Mouse (Mus musculus) limb, embryonic 11.5 days (tissue): ENCODE results near the gene Plac8. TPM values are rescaled to one million over a fixed set of nuclear protein-coding genes. Genes with fewer than 3 reads are reported as not detected.

Experiments used
- ATAC-seq: fragments of 200-750 bp; cut with Nextera tagmentation; 2 replicates; pipeline ENCODE4 v1.8.0; 2017; ENCODE audit warnings: low read depth; ENCODE audit not compliant: insufficient number of reproducible peaks, low FRiP score, low TSS enrichment
- DNase-seq: peaks from one replicate; pipeline ENCODE4 v3.0.0-alpha.2; 2015; ENCODE audit warnings: low spot score
- H3K27ac ChIP-seq: fragments of 300-500 bp; sonication (generic); replicated peaks from 2 replicates; pipeline ENCODE4 v1.5.1; 2014; ENCODE audit warnings: low read depth, mild to moderate bottlenecking, low read length
- H3K27me3 ChIP-seq: fragments of 300-500 bp; sonication (generic); 2 replicates; pipeline ENCODE4 v1.6.1; 2014; ENCODE audit warnings: mild to moderate bottlenecking, low read length, mixed read lengths; ENCODE audit not compliant: control insufficient read depth, insufficient read depth
- H3K36me3 ChIP-seq: fragments of 300-500 bp; sonication (generic); 2 replicates; pipeline ENCODE4 v1.6.1; 2014; ENCODE audit warnings: mild to moderate bottlenecking, low read length, moderate library complexity, mixed read lengths; ENCODE audit not compliant: control insufficient read depth, insufficient read depth
- H3K4me1 ChIP-seq: fragments of 300-500 bp; sonication (generic); 2 replicates; pipeline ENCODE4 v1.6.1; 2014; ENCODE audit warnings: low read length, mixed read lengths; ENCODE audit not compliant: control insufficient read depth, insufficient read depth
- H3K4me2 ChIP-seq: fragments of 300-500 bp; sonication (generic); 2 replicates; pipeline ENCODE4 v1.6.1; 2014; ENCODE audit warnings: low read depth, mild to moderate bottlenecking, moderate library complexity; ENCODE audit not compliant: severe bottlenecking
- H3K4me3 ChIP-seq: fragments of 300-500 bp; sonication (generic); 2 replicates; pipeline ENCODE4 v1.5.1; 2014; ENCODE audit warnings: low read depth, low read length
- H3K9ac ChIP-seq: fragments of 300-500 bp; sonication (generic); 2 replicates; pipeline ENCODE4 v1.6.1; 2014; ENCODE audit warnings: mild to moderate bottlenecking, low read length
- H3K9me3 ChIP-seq: fragments of 300-500 bp; sonication (generic); 2 replicates; pipeline ENCODE4 v1.6.1; 2016; ENCODE audit warnings: low read length; ENCODE audit not compliant: control insufficient read depth
- WGBS: fragments of 180-500 bp; shearing (Covaris S2); extraction: QIAGEN DNeasy Blood & Tissue Kit; methylation state at CpG from one replicate; pipeline ENCODE4 v1.1.7; 2014; 5-methylcytosine and 5-hydroxymethylcytosine counted together
- polyA plus RNA-seq: library from polyadenylated mRNA; unstranded; fragments of >200 nt; fragmentation: Nextera tagmentation; extraction: Ambion mirVana; gene quantifications from 2 replicates; pipeline ENCODE4 v1.2.1, GENCODE M21; 2014

The Plac8 gene
- polyA plus RNA-seq, 1 experiment from 2014 or later, result 2.7 TPM

- no peaks in the 10 kb centered on the region for H3K4me1 ChIP-seq
- no peaks in the 10 kb centered on the region for H3K36me3 ChIP-seq
- no peak for ATAC-seq
- 33% methylated on average over 8 of the region's 8 CpGs for WGBS
- no peak overlapping the region for H3K4me2 ChIP-seq
- H3K27ac ChIP-seq, result no peak overlapping the region
- H3K9me3 ChIP-seq, result no peaks in the 10 kb centered on the region
- DNase-seq, result no peak
- H3K27me3 ChIP-seq, result no peaks in the 10 kb centered on the region
- no peak overlapping the region for H3K4me3 ChIP-seq
- H3K9ac ChIP-seq, result no peak overlapping the region
Measured at GRCm38 (mm10) chr5:100570716-100571115, 1.3 kb downstream of the Plac8 start.

- H3K9ac ChIP-seq, result no peak overlapping the region
- no peaks in the 10 kb centered on the region for H3K27me3 ChIP-seq
- H3K9me3 ChIP-seq, result no peaks in the 10 kb centered on the region
- DNase-seq (no peak), ATAC-seq (no peak)
- no peak overlapping the region for H3K4me2 ChIP-seq
- no peaks in the 10 kb centered on the region for H3K36me3 ChIP-seq
- no peak overlapping the region for H3K27ac ChIP-seq
- no peak overlapping the region for H3K4me3 ChIP-seq
- H3K4me1 ChIP-seq, result no peaks in the 10 kb centered on the region
- 73% methylated on average over 13 of the region's 13 CpGs for WGBS
Measured at GRCm38 (mm10) chr5:100569997-100570595, 1.9 kb downstream of the Plac8 start.

GRCm38 (mm10) chr5:100569250-100569934, 2.7 kb downstream of the Plac8 start:
- ATAC-seq, result no peak
- no peak overlapping the region for H3K4me2 ChIP-seq
- no peaks in the 10 kb centered on the region for H3K9me3 ChIP-seq
- no peak overlapping the region for H3K9ac ChIP-seq
- no peak overlapping the region for H3K4me3 ChIP-seq
- no peak for DNase-seq
- H3K27ac ChIP-seq, result no peak overlapping the region
- H3K36me3 ChIP-seq, result no peaks in the 10 kb centered on the region
- no peaks in the 10 kb centered on the region for H3K4me1 ChIP-seq
- H3K27me3 ChIP-seq, result no peaks in the 10 kb centered on the region
- 79% methylated on average over 18 of the region's 18 CpGs for WGBS

GRCm38 (mm10) chr5:100568802-100569201, 3.2 kb downstream of the Plac8 start:
- H3K36me3 ChIP-seq, result no peaks in the 10 kb centered on the region
- 86% methylated on average over 3 of the region's 3 CpGs for WGBS
- ATAC-seq, result no peak

GRCm38 (mm10) chr5:100568177-100568576, 3.9 kb downstream of the Plac8 start:
- ATAC-seq, result no peak
- Histone ChIP-seq H3K9ac (no peak overlapping the region), H3K4me2 (no peak overlapping the region), H3K9me3 (no peaks in the 10 kb centered on the region), H3K36me3 (no peaks in the 10 kb centered on the region), H3K4me1 (no peaks in the 10 kb centered on the region), H3K27me3 (no peaks in the 10 kb centered on the region), H3K27ac (no peak overlapping the region), H3K4me3 (no peak overlapping the region)
- WGBS, result 71% methylated on average over 8 of the region's 8 CpGs
- DNase-seq, result no peak

More at GRCm38 (mm10) chr5:100568802-100569201, 3.2 kb downstream of the Plac8 start:
- Histone ChIP-seq H3K27ac (no peak overlapping the region), H3K4me2 (no peak overlapping the region), H3K9me3 (no peaks in the 10 kb centered on the region), H3K9ac (no peak overlapping the region), H3K4me1 (no peaks in the 10 kb centered on the region), H3K4me3 (no peak overlapping the region), H3K27me3 (no peaks in the 10 kb centered on the region)
- DNase-seq, result no peak

GRCm38 (mm10) chr5:100567258-100568032, 4.6 kb downstream of the Plac8 start:
- no peak overlapping the region for H3K4me2 ChIP-seq
- H3K36me3 ChIP-seq, result no peaks in the 10 kb centered on the region
- whole genome bisulfite sequencing, result 77% methylated on average over 13 of the region's 13 CpGs
- H3K27me3 ChIP-seq, result no peaks in the 10 kb centered on the region
- no peak for ATAC-seq
- no peaks in the 10 kb centered on the region for H3K4me1 ChIP-seq
- no peaks in the 10 kb centered on the region for H3K9me3 ChIP-seq
- no peak overlapping the region for H3K4me3 ChIP-seq
- no peak for DNase-seq
- no peak overlapping the region for H3K9ac ChIP-seq
- no peak overlapping the region for H3K27ac ChIP-seq

- H3K4me1 ChIP-seq, result no peaks in the 10 kb centered on the region
- no peak for ATAC-seq
Measured at GRCm38 (mm10) chr5:100566798-100567197, 5.2 kb downstream of the Plac8 start.

GRCm38 (mm10) chr5:100562702-100563101, 9.3 kb downstream of the Plac8 start:
- no peaks in the 10 kb centered on the region for H3K4me1 ChIP-seq
- no peak overlapping the region for H3K27ac ChIP-seq
- no peaks in the 10 kb centered on the region for H3K9me3 ChIP-seq
- DNase-seq (no peak), ATAC-seq (no peak)
- no peak overlapping the region for H3K4me3 ChIP-seq
- 86% methylated on average over 9 of the region's 9 CpGs for WGBS
- H3K4me2 ChIP-seq, result no peak overlapping the region
- H3K9ac ChIP-seq, result no peak overlapping the region
- H3K36me3 ChIP-seq, result no peaks in the 10 kb centered on the region
- no peaks in the 10 kb centered on the region for H3K27me3 ChIP-seq

More at GRCm38 (mm10) chr5:100566798-100567197, 5.2 kb downstream of the Plac8 start:
- no peak overlapping the region for H3K27ac ChIP-seq
- H3K36me3 ChIP-seq, result no peaks in the 10 kb centered on the region
- no peaks in the 10 kb centered on the region for H3K9me3 ChIP-seq
- no peak for DNase-seq
- no peaks in the 10 kb centered on the region for H3K27me3 ChIP-seq
- H3K4me3 ChIP-seq, result no peak overlapping the region
- H3K4me2 ChIP-seq, result no peak overlapping the region
- 78% methylated on average over 2 of the region's 2 CpGs for WGBS
- no peak overlapping the region for H3K9ac ChIP-seq
